Mouse (Mus musculus) neural tube, embryonic 11.5 days (tissue): ENCODE measurements around the gene Cym. TPM values are rescaled to one million over a fixed set of nuclear protein-coding genes. Genes with fewer than 3 reads are reported as not detected.

Source experiments
- ATAC-seq: fragments of 200-750 bp; cut with Nextera tagmentation; 2 replicates; pipeline ENCODE4 v1.8.0; 2017; ENCODE audit warnings: moderate number of reproducible peaks, mild to moderate bottlenecking, moderate TSS enrichment, moderate library complexity; ENCODE audit not compliant: insufficient read depth, low FRiP score, low TSS enrichment
- DNase-seq: peaks from one replicate; pipeline ENCODE4 v3.0.0-alpha.2; 2015; ENCODE audit warnings: low spot score
- H3K27ac ChIP-seq: fragments of 300-500 bp; sonication (generic); 2 replicates; pipeline ENCODE4 v1.5.1; 2014; ENCODE audit warnings: low read depth, mild to moderate bottlenecking, low read length
- H3K27me3 ChIP-seq: fragments of 300-500 bp; sonication (generic); 2 replicates; pipeline ENCODE4 v1.6.1; 2014; ENCODE audit warnings: mild to moderate bottlenecking, low read length, mixed read lengths; ENCODE audit not compliant: control insufficient read depth, insufficient read depth
- H3K36me3 ChIP-seq: fragments of 300-500 bp; sonication (generic); 2 replicates; pipeline ENCODE4 v1.6.1; 2014; ENCODE audit warnings: mild to moderate bottlenecking, low read length, moderate library complexity, mixed read lengths; ENCODE audit not compliant: control insufficient read depth, insufficient read depth
- H3K4me1 ChIP-seq: fragments of 300-500 bp; sonication (generic); 2 replicates; pipeline ENCODE4 v1.6.1; 2014; ENCODE audit warnings: low read length, mixed read lengths; ENCODE audit not compliant: control insufficient read depth, insufficient read depth
- H3K4me2 ChIP-seq: fragments of 300-500 bp; sonication (generic); 2 replicates; pipeline ENCODE4 v1.6.1; 2014; ENCODE audit warnings: low read depth, mild to moderate bottlenecking, moderate library complexity
- H3K4me3 ChIP-seq: fragments of 300-500 bp; sonication (generic); 2 replicates; pipeline ENCODE4 v1.5.1; 2014; ENCODE audit warnings: low read depth, low read length
- H3K9ac ChIP-seq: fragments of 300-500 bp; sonication (generic); 2 replicates; pipeline ENCODE4 v1.6.1; 2014; ENCODE audit warnings: mild to moderate bottlenecking, low read length
- H3K9me3 ChIP-seq: fragments of 300-500 bp; sonication (generic); 2 replicates; pipeline ENCODE4 v1.6.1; 2016; ENCODE audit warnings: low read length; ENCODE audit not compliant: control insufficient read depth
- WGBS: fragments of 180-500 bp; shearing (Covaris S2); extraction: QIAGEN DNeasy Blood & Tissue Kit; methylation state at CpG from one replicate; pipeline ENCODE4 v1.1.7; 2014; 5-methylcytosine and 5-hydroxymethylcytosine counted together
- polyA plus RNA-seq: library from polyadenylated mRNA; unstranded; fragments of >200 nt; fragmentation: Nextera tagmentation; extraction: Ambion mirVana; gene quantifications from 2 replicates; pipeline ENCODE4 v1.2.1, GENCODE M21; 2014

Cym gene
- polyA plus RNA-seq, result not detected in 2 replicates

- ATAC-seq, result no peak
- no peaks in the 10 kb centered on the region for H3K36me3 ChIP-seq
- no peaks in the 10 kb centered on the region for H3K4me1 ChIP-seq
- H3K9me3 ChIP-seq, result no peaks in the 10 kb centered on the region
- no peak for DNase-seq
- H3K27ac ChIP-seq, result no peak within 1 kb of the TSS
- no peak within 1 kb of the TSS for H3K4me2 ChIP-seq
- WGBS, result 81% methylated on average over 10 of the region's 10 CpGs
- no peak within 1 kb of the TSS for H3K4me3 ChIP-seq
- H3K27me3 ChIP-seq, result no peaks in the 10 kb centered on the region
- no peak within 1 kb of the TSS for H3K9ac ChIP-seq
Observed at GRCm38 (mm10) chr3:107221608-107222007, at the start of gene Cym. Gene Cym (minus strand): TSS chr3:107221732.

- ATAC-seq (no peak), DNase-seq (no peak)
- Histone ChIP-seq H3K27me3 (no peaks in the 10 kb centered on the region), H3K4me3 (no peak overlapping the region), H3K27ac (no peak overlapping the region), H3K4me2 (no peak overlapping the region), H3K9me3 (no peaks in the 10 kb centered on the region), H3K9ac (no peak overlapping the region), H3K36me3 (no peaks in the 10 kb centered on the region), H3K4me1 (no peaks in the 10 kb centered on the region)
- WGBS, result 70% methylated on average over 2 of the region's 2 CpGs
Observed at GRCm38 (mm10) chr3:107266814-107267345, 45.3 kb upstream of the Cym start.

GRCm38 (mm10) chr3:107261851-107262165, 40.3 kb upstream of the Cym start:
- H3K9me3 ChIP-seq, result no peaks in the 10 kb centered on the region
- H3K27ac ChIP-seq, result no peak overlapping the region
- peak; percentile 38 for DNase-seq
- H3K27me3 ChIP-seq, result no peaks in the 10 kb centered on the region
- ATAC-seq, result peak; percentile 32; the same call in 1 of the 2 replicates
- no peak overlapping the region for H3K4me2 ChIP-seq
- H3K4me1 ChIP-seq, result peaks cover 7% of the 10 kb centered on the region; the same call in 1 of the 2 replicates
- H3K36me3 ChIP-seq, result no peaks in the 10 kb centered on the region
- 25% methylated on average over 7 of the region's 7 CpGs for WGBS
- H3K9ac ChIP-seq, result no peak overlapping the region
- no peak overlapping the region for H3K4me3 ChIP-seq

- peak; percentile 54; the same call in 1 of the 2 replicates for ATAC-seq
- H3K4me3 ChIP-seq, result no peak overlapping the region
- no peak overlapping the region for H3K27ac ChIP-seq
Observed at GRCm38 (mm10) chr3:107260956-107261850, 39.7 kb upstream of the Cym start.

GRCm38 (mm10) chr3:107257924-107258323, 36.4 kb upstream of the Cym start:
- no peaks in the 10 kb centered on the region for H3K36me3 ChIP-seq
- H3K27me3 ChIP-seq, result no peaks in the 10 kb centered on the region
- ATAC-seq, result no peak
- no peak overlapping the region for H3K4me3 ChIP-seq
- DNase-seq, result no peak
- no peak overlapping the region for H3K4me2 ChIP-seq
- no peak overlapping the region for H3K9ac ChIP-seq
- H3K9me3 ChIP-seq, result no peaks in the 10 kb centered on the region
- peaks cover 7% of the 10 kb centered on the region; the same call in 1 of the 2 replicates for H3K4me1 ChIP-seq
- 66% methylated on average over 5 of the region's 5 CpGs for WGBS
- H3K27ac ChIP-seq, result no peak overlapping the region

More at GRCm38 (mm10) chr3:107260956-107261850, 39.7 kb upstream of the Cym start:
- Histone ChIP-seq H3K9ac (no peak overlapping the region), H3K27me3 (no peaks in the 10 kb centered on the region), H3K4me2 (no peak overlapping the region), H3K9me3 (no peaks in the 10 kb centered on the region), H3K4me1 (peaks cover 7% of the 10 kb centered on the region; the same call in 1 of the 2 replicates), H3K36me3 (no peaks in the 10 kb centered on the region)
- WGBS, result 36% methylated on average over 8 of the region's 8 CpGs
- DNase-seq, result peak; percentile 32

- H3K4me3 ChIP-seq, result no peak overlapping the region
- H3K9ac ChIP-seq, result no peak overlapping the region
- no peaks in the 10 kb centered on the region for H3K9me3 ChIP-seq
- H3K4me1 ChIP-seq, result peaks cover 7% of the 10 kb centered on the region; the same call in 1 of the 2 replicates
- H3K36me3 ChIP-seq, result no peaks in the 10 kb centered on the region
- DNase-seq, result peak; percentile 45
- H3K27ac ChIP-seq, result no peak overlapping the region
- no peak overlapping the region for H3K4me2 ChIP-seq
- no peaks in the 10 kb centered on the region for H3K27me3 ChIP-seq
- peak; percentile 45; the same call in 1 of the 2 replicates for ATAC-seq
- WGBS, result 51% methylated on average over 7 of the region's 7 CpGs
Observed at GRCm38 (mm10) chr3:107256724-107257123, 35.2 kb upstream of the Cym start.

GRCm38 (mm10) chr3:107255992-107256391, 34.5 kb upstream of the Cym start:
- no peaks in the 10 kb centered on the region for H3K27me3 ChIP-seq
- no peaks in the 10 kb centered on the region for H3K36me3 ChIP-seq
- DNase-seq (no peak), ATAC-seq (no peak)
- 85% methylated on average over 3 of the region's 3 CpGs for WGBS
- H3K9me3 ChIP-seq, result no peaks in the 10 kb centered on the region
- peaks cover 4% of the 10 kb centered on the region; the same call in 1 of the 2 replicates for H3K4me1 ChIP-seq
- no peak overlapping the region for H3K27ac ChIP-seq
- no peak overlapping the region for H3K4me3 ChIP-seq
- no peak overlapping the region for H3K9ac ChIP-seq
- no peak overlapping the region for H3K4me2 ChIP-seq

- no peak for ATAC-seq
- Histone ChIP-seq H3K9ac (no peak overlapping the region), H3K4me3 (no peak overlapping the region), H3K36me3 (no peaks in the 10 kb centered on the region), H3K4me1 (no peaks in the 10 kb centered on the region), H3K4me2 (no peak overlapping the region), H3K27ac (no peak overlapping the region), H3K9me3 (no peaks in the 10 kb centered on the region), H3K27me3 (no peaks in the 10 kb centered on the region)
- WGBS, result 86% methylated on average over 5 of the region's 5 CpGs
- no peak for DNase-seq
Observed at GRCm38 (mm10) chr3:107253925-107254324, 32.4 kb upstream of the Cym start.

GRCm38 (mm10) chr3:107252035-107252434, 30.5 kb upstream of the Cym start:
- WGBS, result 77% methylated on average over 4 of the region's 4 CpGs
- Histone ChIP-seq H3K4me1 (no peaks in the 10 kb centered on the region), H3K36me3 (no peaks in the 10 kb centered on the region), H3K4me3 (no peak overlapping the region), H3K27ac (no peak overlapping the region), H3K27me3 (no peaks in the 10 kb centered on the region), H3K9me3 (no peaks in the 10 kb centered on the region), H3K4me2 (no peak overlapping the region), H3K9ac (no peak overlapping the region)
- no peak for DNase-seq
- no peak for ATAC-seq
